Mouse (Mus musculus) stomach, embryonic 14.5 days (tissue): ENCODE data around the gene Usp48. TPM values are rescaled to one million over a fixed set of nuclear protein-coding genes. Genes with fewer than 3 reads are reported as not detected.
"Not testable (repeated sequence)": the region's sequence is repeated elsewhere in the genome, so short reads cannot be mapped to it uniquely, and the experiment has no call there.

Experiments
- ATAC-seq: fragments of 200-750 bp; cut with Nextera tagmentation; 2 replicates; pipeline ENCODE4 v1.8.0; 2017; ENCODE audit warnings: low read depth, moderate TSS enrichment; ENCODE audit not compliant: insufficient number of reproducible peaks, insufficient read depth, low FRiP score
- H3K27ac ChIP-seq: fragments of 300-500 bp; sonication (generic); 2 replicates; pipeline ENCODE4 v1.5.1; 2014; ENCODE audit warnings: mild to moderate bottlenecking, low read length, moderate library complexity, mixed read lengths
- H3K27me3 ChIP-seq: fragments of 300-500 bp; sonication (generic); 2 replicates; pipeline ENCODE4 v1.6.1; 2014; ENCODE audit warnings: low read length, control low read depth, mixed read lengths; ENCODE audit not compliant: control insufficient read depth, insufficient read depth
- H3K36me3 ChIP-seq: fragments of 300-500 bp; sonication (generic); 2 replicates; pipeline ENCODE4 v1.6.1; 2014; ENCODE audit warnings: mild to moderate bottlenecking, control low read depth, low read length, moderate library complexity, mixed read lengths; ENCODE audit not compliant: control insufficient read depth, insufficient read depth
- H3K4me1 ChIP-seq: fragments of 300-500 bp; sonication (generic); 2 replicates; pipeline ENCODE4 v1.6.1; 2014; ENCODE audit warnings: low read length, control low read depth, mixed read lengths; ENCODE audit not compliant: control insufficient read depth, insufficient read depth
- H3K4me2 ChIP-seq: fragments of 300-500 bp; sonication (generic); replicated peaks from 2 replicates; pipeline ENCODE4 v1.6.1; 2014; ENCODE audit warnings: low read depth, low read length, control low read depth
- H3K4me3 ChIP-seq: fragments of 300-500 bp; sonication (generic); 2 replicates; pipeline ENCODE4 v1.5.1; 2014; ENCODE audit warnings: low read depth, low read length, control low read depth
- H3K9ac ChIP-seq: fragments of 300-500 bp; sonication (generic); replicated peaks from 2 replicates; pipeline ENCODE4 v1.6.1; 2014; ENCODE audit warnings: low read depth, mild to moderate bottlenecking, control low read depth, low read length, moderate library complexity, mixed read lengths
- H3K9me3 ChIP-seq: fragments of 300-500 bp; sonication (generic); 2 replicates; pipeline ENCODE4 v1.6.1; 2016; ENCODE audit warnings: low read depth, low read length, control low read depth; ENCODE audit not compliant: control insufficient read depth
- WGBS: fragments of 180-500 bp; shearing (Covaris S2); extraction: QIAGEN DNeasy Blood & Tissue Kit; methylation state at CpG from one replicate; pipeline ENCODE4 v1.1.7; 2014; 5-methylcytosine and 5-hydroxymethylcytosine counted together
- polyA plus RNA-seq: library from polyadenylated mRNA; unstranded; fragments of >200 nt; fragmentation: Nextera tagmentation; extraction: Ambion mirVana; gene quantifications from 2 replicates; pipeline ENCODE4 v1.2.1, GENCODE M21; 2014

Usp48 gene
- polyA plus RNA-seq, 1 experiment from 2014 or later = 83.9 TPM

DNA sequence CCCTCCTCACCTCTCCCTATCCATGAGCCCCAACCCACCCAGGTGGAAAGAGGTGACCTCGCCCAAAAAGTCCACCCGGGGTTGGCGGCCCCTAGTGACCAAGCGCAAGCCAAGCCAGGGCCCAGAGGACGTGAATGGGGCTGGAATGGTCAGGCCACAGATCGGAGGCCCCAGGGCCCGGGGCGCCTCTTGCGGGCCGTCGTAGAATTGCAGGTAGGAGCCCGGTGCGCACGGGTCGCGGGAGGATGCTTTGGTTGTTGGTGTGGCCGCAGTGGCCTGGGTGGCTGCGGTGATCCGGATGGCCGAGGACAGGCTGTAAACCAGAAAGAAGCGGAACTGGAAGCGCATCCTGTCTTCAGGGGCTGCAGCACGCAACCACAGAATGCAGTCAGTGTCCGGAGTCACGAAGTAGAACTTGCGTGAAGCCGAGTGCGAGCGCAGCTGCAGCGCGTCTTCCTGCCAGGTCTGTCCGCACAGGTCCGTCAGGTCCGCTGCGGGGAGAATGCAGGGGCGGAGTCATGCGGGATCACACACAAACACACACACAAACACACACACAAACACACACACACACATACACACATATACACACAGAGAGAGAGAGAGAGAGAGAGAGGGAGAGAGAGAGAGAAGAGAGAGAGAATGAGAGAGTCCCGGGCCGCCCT lies 15.2 kb upstream of the Usp48 start:
- no peak overlapping the region for H3K9ac ChIP-seq
- WGBS = 5% methylated on average over 39 of the region's 39 CpGs
- ATAC-seq = peak; percentile 30; the same call in 1 of the 2 replicates
- H3K4me2 ChIP-seq = peak overlapping the region; percentile 50
- peak overlapping the region; percentile 22; the same call in 1 of the 2 replicates for H3K4me3 ChIP-seq
- no peak overlapping the region for H3K27ac ChIP-seq
- no peaks in the 10 kb centered on the region for H3K9me3 ChIP-seq
- H3K4me1 ChIP-seq = no peaks in the 10 kb centered on the region
- H3K27me3 ChIP-seq = no peaks in the 10 kb centered on the region
- no peaks in the 10 kb centered on the region for H3K36me3 ChIP-seq

DNA sequence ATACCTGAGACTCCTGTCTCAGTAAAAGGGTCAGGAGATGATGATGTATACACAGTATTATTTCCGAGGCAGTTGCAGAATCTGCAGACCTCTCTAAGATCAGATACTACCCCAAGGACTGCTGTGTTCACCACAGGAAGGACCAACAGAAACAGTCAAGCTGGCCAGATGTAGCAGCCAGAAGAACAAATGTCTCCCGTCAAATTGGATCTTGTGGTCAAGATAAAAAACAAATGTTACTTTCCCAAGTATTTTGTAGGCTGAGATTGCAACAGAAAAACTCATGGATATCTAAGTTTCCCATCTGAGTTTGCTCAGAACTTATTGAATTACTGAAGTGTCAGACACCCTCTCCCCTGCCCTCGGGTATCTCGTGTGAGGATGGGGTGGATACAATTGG lies 13.8 kb upstream of the Usp48 start:
- Histone ChIP-seq H3K27me3 (no peaks in the 10 kb centered on the region), H3K4me3 (no peak overlapping the region), H3K27ac (peak overlapping the region; percentile 33; the same call in 1 of the 2 replicates), H3K9ac (no peak overlapping the region), H3K4me2 (no peak overlapping the region), H3K9me3 (no peaks in the 10 kb centered on the region), H3K4me1 (no peaks in the 10 kb centered on the region), H3K36me3 (no peaks in the 10 kb centered on the region)
- 39% methylated on average over 4 of the region's 4 CpGs for WGBS
- ATAC-seq = no peak

- no peak overlapping the region for H3K9ac ChIP-seq
- no peaks in the 10 kb centered on the region for H3K9me3 ChIP-seq
- no peaks in the 10 kb centered on the region for H3K36me3 ChIP-seq
- no peak for ATAC-seq
- WGBS = 62% methylated on average over 2 of the region's 2 CpGs
- H3K27ac ChIP-seq = peak overlapping the region; percentile 33; the same call in 1 of the 2 replicates
- H3K4me2 ChIP-seq = no peak overlapping the region
- H3K4me3 ChIP-seq = no peak overlapping the region
- no peaks in the 10 kb centered on the region for H3K4me1 ChIP-seq
- H3K27me3 ChIP-seq = no peaks in the 10 kb centered on the region
These were observed 13.3 kb upstream of the Usp48 start for GRCm38 (mm10) chr4:137580299-137580698.

DNA sequence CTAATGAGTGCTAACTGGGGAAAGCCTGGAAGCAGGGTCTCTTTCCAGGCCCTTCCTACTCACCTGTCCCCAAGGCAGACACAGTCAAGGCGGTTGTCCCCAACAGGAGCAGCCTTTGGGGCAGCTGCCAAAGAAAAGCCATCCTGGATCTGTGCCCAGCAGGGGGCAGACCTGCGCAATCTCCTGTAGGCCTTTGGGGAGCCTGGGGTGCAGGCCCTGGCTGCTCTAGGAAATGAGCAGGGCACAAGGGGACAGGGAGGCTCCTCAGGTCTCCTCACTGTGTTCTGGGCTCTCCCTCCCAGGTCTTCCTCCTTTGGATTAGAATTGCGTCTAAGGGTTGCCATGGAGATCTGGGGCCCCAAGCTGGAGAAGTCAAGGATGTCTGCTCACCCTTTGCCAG lies 11.7 kb upstream of the Usp48 start:
- H3K27me3 ChIP-seq = no peaks in the 10 kb centered on the region
- no peak overlapping the region for H3K4me3 ChIP-seq
- H3K9ac ChIP-seq = no peak overlapping the region
- H3K27ac ChIP-seq = no peak overlapping the region
- no peaks in the 10 kb centered on the region for H3K4me1 ChIP-seq
- 50% methylated on average over 2 of the region's 3 CpGs for WGBS
- no peak overlapping the region for H3K4me2 ChIP-seq
- no peaks in the 10 kb centered on the region for H3K9me3 ChIP-seq
- no peak for ATAC-seq
- no peaks in the 10 kb centered on the region for H3K36me3 ChIP-seq

DNA sequence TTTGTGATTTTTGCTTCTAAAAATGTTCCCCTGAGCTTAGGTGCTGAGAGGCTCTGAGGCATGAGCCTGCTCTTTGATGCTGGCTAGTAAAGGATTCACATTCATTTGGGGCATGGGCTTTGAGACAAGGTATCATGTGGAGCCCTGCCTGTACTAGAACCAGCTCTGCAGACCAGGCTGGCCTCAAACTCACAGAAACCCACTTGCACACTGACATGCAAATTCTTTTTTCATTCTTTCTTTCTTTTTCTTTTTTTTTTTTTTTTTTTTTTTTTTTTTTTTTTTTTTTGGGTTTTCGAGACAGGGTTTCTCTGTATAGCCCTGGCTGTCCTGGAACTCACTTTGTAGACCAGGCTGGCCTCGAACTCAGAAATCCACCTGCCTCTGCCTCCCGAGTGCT lies 4.5 kb upstream of the Usp48 start:
- not testable (repeated sequence) for H3K4me1 ChIP-seq, H3K9me3 ChIP-seq, H3K27ac ChIP-seq, H3K9ac ChIP-seq, H3K4me2 ChIP-seq, H3K4me3 ChIP-seq, H3K36me3 ChIP-seq, ATAC-seq, H3K27me3 ChIP-seq
- 77% methylated on average over 2 of the region's 3 CpGs for WGBS

DNA sequence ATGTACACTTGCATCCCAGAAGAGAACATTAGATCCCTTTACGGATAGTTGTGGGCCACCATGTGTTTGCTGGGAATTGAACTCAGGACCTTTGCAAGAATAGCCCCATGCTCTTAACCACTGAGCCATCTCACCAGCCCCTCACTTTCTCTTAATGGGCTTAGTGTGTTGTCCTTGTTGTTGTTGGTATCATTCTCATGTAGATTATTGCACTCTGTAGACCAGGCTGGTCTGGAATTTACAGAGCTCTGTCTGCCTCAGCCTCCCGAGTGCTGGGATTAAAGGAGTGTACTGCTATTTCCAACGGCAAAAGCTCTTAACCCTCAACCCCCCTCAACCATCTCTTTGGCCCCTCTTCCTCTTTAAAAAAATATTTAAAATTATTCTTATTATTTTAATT lies 4.0 kb upstream of the Usp48 start:
- 89% methylated on average over 3 of the region's 3 CpGs for WGBS
- Histone ChIP-seq H3K4me1 (no peaks in the 10 kb centered on the region), H3K36me3 (no peaks in the 10 kb centered on the region), H3K9ac (no peak overlapping the region), H3K9me3 (no peaks in the 10 kb centered on the region), H3K27me3 (no peaks in the 10 kb centered on the region), H3K4me3 (no peak overlapping the region), H3K4me2 (no peak overlapping the region), H3K27ac (no peak overlapping the region)
- no peak for ATAC-seq

DNA sequence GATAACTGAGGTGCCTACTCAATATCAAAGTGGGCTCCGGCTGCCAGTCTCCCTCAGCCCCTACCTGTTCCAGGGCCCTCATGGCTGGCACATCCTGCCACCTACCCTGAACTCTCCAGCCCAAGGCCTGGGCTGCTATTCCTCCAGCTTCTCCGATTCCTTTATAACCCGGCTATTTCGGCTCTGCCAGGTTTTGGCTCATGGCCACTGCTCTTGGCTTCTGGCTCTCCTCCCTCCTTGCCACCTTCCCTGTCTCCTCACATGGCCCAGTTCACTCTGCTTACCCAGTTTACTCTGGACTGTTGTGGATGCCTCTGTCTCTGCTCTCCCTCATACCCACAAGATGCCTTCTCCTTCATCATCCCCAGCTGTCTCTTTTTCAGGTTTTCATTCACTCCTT lies 2.6 kb upstream of the Usp48 start:
- ATAC-seq = no peak
- 84% methylated on average over 4 of the region's 4 CpGs for WGBS
- H3K4me1 ChIP-seq = peaks cover 8% of the 10 kb centered on the region
- no peaks in the 10 kb centered on the region for H3K36me3 ChIP-seq
- no peak overlapping the region for H3K27ac ChIP-seq
- H3K4me2 ChIP-seq = no peak overlapping the region
- H3K4me3 ChIP-seq = no peak overlapping the region
- no peaks in the 10 kb centered on the region for H3K9me3 ChIP-seq
- H3K9ac ChIP-seq = no peak overlapping the region
- no peaks in the 10 kb centered on the region for H3K27me3 ChIP-seq

GRCm38 (mm10) chr4:137594496-137595270 lies 1.1 kb downstream of the Usp48 start:
- H3K9me3 ChIP-seq = no peaks in the 10 kb centered on the region
- no peak for ATAC-seq
- no peaks in the 10 kb centered on the region for H3K27me3 ChIP-seq
- 4% methylated on average over 40 of the region's 40 CpGs for WGBS
- H3K4me1 ChIP-seq = peaks cover 14% of the 10 kb centered on the region
- peak overlapping the region; percentile 83 for H3K9ac ChIP-seq
- peak overlapping the region; percentile 73 for H3K4me2 ChIP-seq
- H3K27ac ChIP-seq = peak overlapping the region; percentile 98
- H3K4me3 ChIP-seq = peak overlapping the region; percentile 94
- no peaks in the 10 kb centered on the region for H3K36me3 ChIP-seq
